Mouse (Mus musculus) brain, embryonic 18.5 days (tissue): ENCODE results near the gene Olfr138.

ENCODE experiments used
- DNase-seq: peaks from one replicate; pipeline ENCODE4 v3.0.0-alpha.2; 2012; ENCODE audit warnings: low read depth, low spot score

The Olfr138 gene

GRCm38 (mm10) chr17:38260735-38261134 is at the start of gene Olfr138:
Olfr138 (plus strand) TSS chr17:38261035.
- DNase-seq, result no peak

GRCm38 (mm10) chr17:38307470-38307869 is 46.6 kb downstream of the Olfr138 start, which contains the start of gene Olfr137:
Olfr137 (minus strand) TSS chr17:38307570.
- no peak for DNase-seq
